Mouse (Mus musculus) stomach, postnatal 0 days (tissue): ENCODE data around the gene Fmo1.
A peak's percentile ranks its signal among the peaks of the same experiment; 100 is the strongest.

Experiments
- CTCF ChIP-seq: IDR thresholded peaks from 2 replicates; pipeline ENCODE4 v1.5.1; 2016; ENCODE audit warnings: antibody characterized with exemption, low read depth, mild to moderate bottlenecking, moderate library complexity
- EP300 ChIP-seq: optimal IDR thresholded peaks from 2 replicates; pipeline ENCODE3; 2016; ENCODE audit warnings: antibody characterized with exemption

DNA sequence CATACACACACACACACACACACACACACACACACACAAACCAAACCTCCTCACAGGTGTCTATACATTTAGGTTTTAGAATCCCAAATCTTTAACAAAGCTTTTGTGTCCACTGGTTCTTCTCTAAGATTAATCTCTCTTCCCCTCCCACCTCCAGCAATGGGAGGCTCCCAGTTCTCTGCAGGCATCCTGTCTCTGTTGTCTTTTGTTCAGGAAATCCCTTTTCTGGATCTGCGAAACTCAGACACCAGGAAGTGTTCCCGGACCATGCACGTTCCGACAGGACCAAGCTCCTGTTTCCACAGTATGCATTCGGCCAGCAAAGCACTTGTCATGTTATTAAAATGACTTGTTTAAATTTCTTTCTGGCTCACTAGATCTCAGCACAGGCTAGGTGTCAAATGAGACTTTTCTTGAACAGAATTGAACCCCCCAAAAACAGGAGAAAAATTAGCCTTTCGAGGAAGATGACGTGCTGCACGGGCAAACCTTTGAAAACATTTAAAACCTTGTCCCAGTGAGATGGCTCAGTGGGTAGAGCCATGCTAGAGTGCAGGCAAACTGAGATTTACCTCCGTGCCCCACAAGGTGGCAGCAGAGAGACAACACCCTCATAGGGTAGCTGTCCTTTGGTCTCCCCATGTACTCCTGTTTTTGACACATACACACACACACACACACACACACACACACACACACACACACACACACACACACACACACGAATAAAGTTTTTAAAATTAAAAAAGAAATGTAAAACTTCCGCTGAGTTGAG is 13.4 kb upstream of the Fmo1 start:
- TF ChIP-seq CTCF: peak; percentile 73
- no peak for TF ChIP-seq EP300
